Mouse (Mus musculus) mouse embryonic stem cell (cell line): Measurements from ENCODE around the gene Camk2d.

Experiments
- in situ Hi-C, 2 experiments: fragments of 300-500 bp; cut with MboI; formaldehyde crosslinking; loops; 1 replicate in 1 of 2; 3 replicates in 1 of 2; pipeline ENCODE4 v1.14.3; 2019 to 2020; ENCODE audit warnings: low sequenced_read_pairs in 2 of 2, low pct_unique_long_range_greater_than_20kb in 1 of 2, mixed read lengths in 1 of 2; ENCODE audit not compliant: unreplicated experiment in 1 of 2

Gene Camk2d

GRCm38 (mm10) chr3:126604656-126605434 lies 8.7 kb downstream of the Camk2d start:
- in situ Hi-C loops: no loop called here

GRCm38 (mm10) chr3:126609310-126609709 lies 13.2 kb downstream of the Camk2d start:
- in situ Hi-C loops: no loop called here

- in situ Hi-C loops: no loop called here
Measured at GRCm38 (mm10) chr3:126609795-126610451, 13.8 kb downstream of the Camk2d start.

- in situ Hi-C loops: no loop called here
Measured at GRCm38 (mm10) chr3:126611624-126612023, 15.5 kb downstream of the Camk2d start.

GRCm38 (mm10) chr3:126612748-126613509 lies 16.8 kb downstream of the Camk2d start:
- in situ Hi-C loops: no loop called here

GRCm38 (mm10) chr3:126613510-126614128 lies 17.5 kb downstream of the Camk2d start:
- in situ Hi-C loops: no loop called here

GRCm38 (mm10) chr3:126615306-126615705 lies 19.2 kb downstream of the Camk2d start:
- in situ Hi-C loops: no loop called here

GRCm38 (mm10) chr3:126620152-126620551 lies 24.1 kb downstream of the Camk2d start:
- in situ Hi-C loops: no loop called here

- in situ Hi-C loops: no loop called here
Measured at GRCm38 (mm10) chr3:126622509-126622908, 26.4 kb downstream of the Camk2d start.

GRCm38 (mm10) chr3:126624994-126625763 lies 29.1 kb downstream of the Camk2d start:
- in situ Hi-C loops: no loop called here

GRCm38 (mm10) chr3:126625764-126626040 lies 29.6 kb downstream of the Camk2d start:
- in situ Hi-C loops: no loop called here

GRCm38 (mm10) chr3:126627968-126628367 lies 31.9 kb downstream of the Camk2d start:
- in situ Hi-C loops: no loop called here

GRCm38 (mm10) chr3:126628380-126628779 lies 32.3 kb downstream of the Camk2d start:
- in situ Hi-C loops: no loop called here

- in situ Hi-C loops: no loop called here
Measured at GRCm38 (mm10) chr3:126629040-126629439, 32.9 kb downstream of the Camk2d start.

GRCm38 (mm10) chr3:126630111-126630869 lies 34.2 kb downstream of the Camk2d start:
- in situ Hi-C loops: no loop called here

GRCm38 (mm10) chr3:126631583-126631982 lies 35.5 kb downstream of the Camk2d start:
- in situ Hi-C loops: no loop called here

GRCm38 (mm10) chr3:126632580-126632979 lies 36.5 kb downstream of the Camk2d start:
- in situ Hi-C loops: no loop called here

GRCm38 (mm10) chr3:126634171-126634570 lies 38.1 kb downstream of the Camk2d start:
- in situ Hi-C loops: no loop called here
